Mouse (Mus musculus) hindbrain, embryonic 16.5 days (tissue): ENCODE results near the gene Chit1. TPM values are rescaled to one million over a fixed set of nuclear protein-coding genes. Genes with fewer than 3 reads are reported as not detected.

Experiments
- ATAC-seq: fragments of 200-750 bp; cut with Nextera tagmentation; 2 replicates; pipeline ENCODE4 v1.8.0; 2017; ENCODE audit warnings: moderate TSS enrichment, moderate library complexity
- H3K27ac ChIP-seq: fragments of 300-500 bp; sonication (generic); 2 replicates; pipeline ENCODE4 v1.5.1; 2014; ENCODE audit warnings: low read depth, mild to moderate bottlenecking, control low read depth, low read length, moderate library complexity
- H3K27me3 ChIP-seq: fragments of 300-500 bp; sonication (generic); replicated peaks from 2 replicates; pipeline ENCODE4 v1.6.1; 2014; ENCODE audit warnings: low read length; ENCODE audit not compliant: control insufficient read depth, insufficient read depth
- H3K36me3 ChIP-seq: fragments of 300-500 bp; sonication (generic); 2 replicates; pipeline ENCODE4 v1.6.1; 2014; ENCODE audit warnings: mild to moderate bottlenecking, low read length, moderate library complexity, mixed read lengths; ENCODE audit not compliant: control insufficient read depth, insufficient read depth
- H3K4me1 ChIP-seq: fragments of 300-500 bp; sonication (generic); 2 replicates; pipeline ENCODE4 v1.6.1; 2014; ENCODE audit warnings: low read depth, low read length; ENCODE audit not compliant: control insufficient read depth, insufficient read depth
- H3K4me2 ChIP-seq: fragments of 300-500 bp; sonication (generic); 2 replicates; pipeline ENCODE4 v1.6.1; 2014; ENCODE audit warnings: mild to moderate bottlenecking, low read length, control low read depth, moderate library complexity
- H3K4me3 ChIP-seq: fragments of 300-500 bp; sonication (generic); 2 replicates; pipeline ENCODE4 v1.5.1; 2014; ENCODE audit warnings: mild to moderate bottlenecking, low read length, control low read depth, moderate library complexity
- H3K9ac ChIP-seq: fragments of 300-500 bp; sonication (generic); 2 replicates; pipeline ENCODE4 v1.6.1; 2014; ENCODE audit warnings: low read depth, mild to moderate bottlenecking, control low read depth, low read length, moderate library complexity
- H3K9me3 ChIP-seq: fragments of 300-500 bp; sonication (generic); 2 replicates; pipeline ENCODE4 v1.6.1; 2014; ENCODE audit warnings: mild to moderate bottlenecking, low read length, moderate library complexity; ENCODE audit not compliant: control insufficient read depth
- WGBS: fragments of 180-500 bp; shearing (Covaris S2); extraction: QIAGEN DNeasy Blood & Tissue Kit; methylation state at CpG from one replicate; pipeline ENCODE4 v1.1.7; 2014; 5-methylcytosine and 5-hydroxymethylcytosine counted together
- polyA plus RNA-seq: library from polyadenylated mRNA; unstranded; fragments of >200 nt; fragmentation: Nextera tagmentation; extraction: Ambion mirVana; gene quantifications from 2 replicates; pipeline ENCODE4 v1.2.1, GENCODE M21; 2015

Chit1 gene
- polyA plus RNA-seq, 1 experiment from 2014 or later: 0.73 TPM

DNA sequence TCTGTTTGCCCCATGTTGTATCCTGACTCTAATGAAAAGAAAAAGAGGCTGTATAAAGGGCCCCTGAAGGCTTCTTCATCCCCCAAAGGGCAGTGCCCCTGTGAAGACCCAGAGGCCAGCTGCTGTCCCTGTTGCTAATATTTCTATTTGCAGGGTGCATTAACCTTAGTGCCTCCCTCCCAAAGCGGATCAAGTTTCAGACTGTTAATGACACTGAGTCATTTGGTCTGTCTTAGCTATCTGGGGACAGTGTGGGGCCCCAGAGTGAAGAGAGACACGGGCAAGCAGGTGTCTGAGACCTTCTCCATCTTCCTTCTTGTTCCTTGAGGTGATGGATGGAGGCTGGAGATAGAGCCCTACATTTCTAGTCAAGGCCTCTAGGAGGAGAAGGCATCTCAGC, 84.1 kb downstream of the Chit1 start:
- no peak overlapping the region for H3K4me3 ChIP-seq
- no peak for ATAC-seq
- no peaks in the 10 kb centered on the region for H3K36me3 ChIP-seq
- H3K4me2 ChIP-seq: no peak overlapping the region
- no peak overlapping the region for H3K27ac ChIP-seq
- no peaks in the 10 kb centered on the region for H3K9me3 ChIP-seq
- H3K9ac ChIP-seq: no peak overlapping the region
- 78% methylated on average over 2 of the region's 2 CpGs for WGBS
- H3K4me1 ChIP-seq: no peaks in the 10 kb centered on the region
- no peaks in the 10 kb centered on the region for H3K27me3 ChIP-seq

DNA sequence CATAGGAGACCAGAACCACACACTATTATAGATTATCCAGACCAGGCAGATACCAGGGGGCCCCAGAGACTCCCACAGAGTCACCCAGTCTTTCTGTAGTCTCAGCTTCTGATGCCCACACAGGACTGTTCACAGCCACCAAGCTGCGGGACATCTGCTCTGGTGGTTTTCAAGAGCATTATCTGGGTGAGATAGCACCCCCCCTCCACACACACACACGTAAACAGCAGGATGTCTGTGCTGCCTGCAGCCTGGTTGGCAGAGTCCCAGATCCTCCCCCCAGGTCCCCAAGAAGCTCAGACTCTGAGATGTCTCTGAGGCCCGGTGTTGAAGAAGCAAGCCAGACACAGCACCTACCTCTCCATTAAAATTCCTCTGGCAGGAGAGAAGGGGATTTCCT, 84.5 kb downstream of the Chit1 start:
- no peak for ATAC-seq
- no peak overlapping the region for H3K9ac ChIP-seq
- no peaks in the 10 kb centered on the region for H3K4me1 ChIP-seq
- no peaks in the 10 kb centered on the region for H3K36me3 ChIP-seq
- no peak overlapping the region for H3K27ac ChIP-seq
- H3K27me3 ChIP-seq: no peaks in the 10 kb centered on the region
- no peak overlapping the region for H3K4me3 ChIP-seq
- WGBS: 34% methylated on average over 3 of the region's 3 CpGs
- no peak overlapping the region for H3K4me2 ChIP-seq
- no peaks in the 10 kb centered on the region for H3K9me3 ChIP-seq

- H3K36me3 ChIP-seq: no peaks in the 10 kb centered on the region
- no peak overlapping the region for H3K9ac ChIP-seq
- H3K9me3 ChIP-seq: no peaks in the 10 kb centered on the region
- no peak for ATAC-seq
- no peaks in the 10 kb centered on the region for H3K27me3 ChIP-seq
- no peaks in the 10 kb centered on the region for H3K4me1 ChIP-seq
- H3K4me2 ChIP-seq: no peak overlapping the region
- WGBS: 31% methylated on average over 4 of the region's 4 CpGs
- no peak overlapping the region for H3K27ac ChIP-seq
- H3K4me3 ChIP-seq: no peak overlapping the region
Measured at GRCm38 (mm10) chr1:134195979-134196378, 84.9 kb downstream of the Chit1 start.

- no peak for ATAC-seq
- Histone ChIP-seq H3K27me3 (no peaks in the 10 kb centered on the region), H3K4me1 (no peaks in the 10 kb centered on the region), H3K9ac (no peak overlapping the region), H3K4me3 (no peak overlapping the region), H3K36me3 (no peaks in the 10 kb centered on the region), H3K27ac (no peak overlapping the region), H3K9me3 (no peaks in the 10 kb centered on the region), H3K4me2 (no peak overlapping the region)
- 72% methylated on average over 4 of the region's 4 CpGs for WGBS
Measured at GRCm38 (mm10) chr1:134196386-134196785, 85.3 kb downstream of the Chit1 start.

DNA sequence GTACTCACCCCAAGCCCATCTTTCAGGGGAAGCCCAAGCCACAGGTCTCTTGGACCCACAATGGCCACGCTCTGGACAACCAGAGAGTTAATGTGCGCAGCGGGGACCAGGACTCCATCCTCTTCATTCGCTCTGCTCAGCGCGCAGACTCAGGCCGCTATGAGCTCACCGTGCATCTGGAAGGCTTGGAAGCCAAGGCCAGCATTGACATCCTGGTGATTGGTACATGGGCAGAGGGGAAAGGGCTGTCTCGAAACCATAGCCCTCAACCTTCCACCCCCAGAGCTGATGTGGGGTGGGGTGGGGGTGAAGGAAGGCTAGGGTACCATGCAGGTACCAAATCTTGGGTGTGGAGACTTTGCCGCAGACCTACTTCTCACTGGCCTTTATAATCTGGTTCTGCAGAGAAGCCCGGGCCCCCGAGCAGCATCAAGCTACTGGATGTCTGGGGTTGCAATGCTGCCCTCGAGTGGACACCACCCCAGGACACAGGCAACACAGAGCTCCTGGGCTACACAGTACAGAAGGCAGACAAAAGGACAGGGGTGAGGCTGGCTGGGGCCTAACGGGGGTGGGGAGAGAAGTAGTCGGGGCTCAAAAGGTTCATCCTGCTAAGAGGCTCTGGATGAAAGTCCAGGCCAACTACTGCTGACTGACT, 86.4 kb downstream of the Chit1 start:
- Histone ChIP-seq H3K4me3 (no peak overlapping the region), H3K9me3 (no peaks in the 10 kb centered on the region), H3K27ac (no peak overlapping the region), H3K4me2 (no peak overlapping the region), H3K27me3 (no peaks in the 10 kb centered on the region), H3K9ac (no peak overlapping the region), H3K36me3 (no peaks in the 10 kb centered on the region), H3K4me1 (no peaks in the 10 kb centered on the region)
- ATAC-seq: no peak
- 81% methylated on average over 15 of the region's 15 CpGs for WGBS

DNA sequence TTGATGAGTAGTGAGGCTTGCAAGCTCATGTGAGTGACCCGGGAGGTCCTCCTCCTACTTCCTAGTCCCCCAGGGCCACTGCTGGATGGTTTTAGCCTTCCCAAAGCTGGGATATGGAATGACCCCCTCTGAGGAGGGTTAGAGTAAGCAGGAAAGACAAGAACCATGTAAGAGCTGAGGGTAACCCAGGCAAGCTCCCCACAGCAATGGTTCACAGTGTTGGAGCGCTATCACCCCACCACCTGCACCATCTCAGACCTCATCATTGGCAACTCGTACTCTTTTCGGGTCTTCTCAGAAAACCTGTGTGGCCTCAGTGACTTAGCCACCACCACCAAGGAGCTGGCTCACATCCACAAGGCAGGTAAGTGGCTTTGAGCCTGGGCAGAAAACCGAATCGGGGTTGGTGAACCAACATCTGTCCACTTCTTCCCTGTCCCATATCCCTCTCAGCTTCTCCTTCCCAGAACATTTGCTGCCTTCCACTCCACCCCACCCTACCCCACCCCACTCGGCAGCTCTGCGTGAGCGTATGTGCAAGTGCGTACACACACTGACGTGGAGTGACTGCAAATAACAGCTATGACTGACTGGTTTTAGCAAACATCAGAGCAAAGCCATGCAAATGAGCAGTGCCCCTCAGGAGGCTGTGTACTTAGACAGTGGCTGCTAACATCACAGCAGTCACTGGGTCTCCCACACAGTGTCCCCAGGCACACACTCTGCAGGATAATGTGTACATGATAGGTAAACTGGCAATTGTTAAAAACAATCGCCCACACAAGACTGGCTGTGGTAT, 87.4 kb downstream of the Chit1 start:
- Histone ChIP-seq H3K27ac (no peak overlapping the region), H3K9me3 (no peaks in the 10 kb centered on the region), H3K27me3 (no peaks in the 10 kb centered on the region), H3K4me2 (no peak overlapping the region), H3K4me1 (no peaks in the 10 kb centered on the region), H3K4me3 (no peak overlapping the region), H3K9ac (no peak overlapping the region), H3K36me3 (no peaks in the 10 kb centered on the region)
- no peak for ATAC-seq
- WGBS: 73% methylated on average over 12 of the region's 12 CpGs

DNA sequence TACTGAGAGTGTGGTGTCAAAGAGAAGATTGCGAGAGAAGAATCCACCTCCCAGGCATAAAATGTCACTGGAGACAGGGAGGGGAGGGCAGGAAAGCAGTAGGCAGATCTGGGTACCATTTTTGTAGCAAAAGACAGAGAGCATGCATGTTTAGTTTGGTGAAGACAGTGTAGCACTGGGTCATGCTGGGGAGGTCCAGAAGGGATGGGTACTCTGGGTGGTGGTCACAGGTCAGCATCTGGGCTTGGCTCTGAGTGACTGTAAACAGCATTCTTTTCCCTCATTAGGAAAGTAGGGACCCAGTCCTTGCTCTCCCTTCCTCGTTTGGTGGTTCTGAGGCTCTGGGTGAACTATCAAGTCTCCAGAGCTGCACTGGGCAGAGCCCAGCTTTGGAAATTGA, 89.4 kb downstream of the Chit1 start:
- 69% methylated on average over 2 of the region's 2 CpGs for WGBS
- no peak for ATAC-seq

More for the DNA sequence above, 89.4 kb downstream of the Chit1 start:
- Histone ChIP-seq H3K9ac (no peak overlapping the region), H3K27ac (no peak overlapping the region), H3K9me3 (no peaks in the 10 kb centered on the region), H3K4me1 (no peaks in the 10 kb centered on the region; the same call in 1 of the 2 replicates), H3K4me3 (no peak overlapping the region), H3K36me3 (no peaks in the 10 kb centered on the region), H3K27me3 (no peaks in the 10 kb centered on the region), H3K4me2 (no peak overlapping the region)

Other genes with a start within 250 kb of the Chit1 start
- gene Optc, start 203.2 kb upstream of the Chit1 start, polyA plus RNA-seq: 4.0 and 4.1 TPM in 2 replicates
- 12.0 and 17.0 TPM in 2 replicates for gene Prelp, start 189.8 kb upstream of the Chit1 start, polyA plus RNA-seq
- 11.8 and 24.0 TPM in 2 replicates for gene Fmod, start 74.0 kb upstream of the Chit1 start, polyA plus RNA-seq
- gene Btg2, start 32.1 kb upstream of the Chit1 start, polyA plus RNA-seq: 28.0 and 28.5 TPM in 2 replicates
- 2.7 and 3.9 TPM in 2 replicates for gene Chil1, start 70.9 kb downstream of the Chit1 start, polyA plus RNA-seq
- gene Mybph, start 82.2 kb downstream of the Chit1 start, polyA plus RNA-seq: 0.09 and 3.2 TPM in 2 replicates
- 29.8 and 35.9 TPM in 2 replicates for gene Adora1, start 124.2 kb downstream of the Chit1 start, polyA plus RNA-seq
- 6.4 TPM in 1 of 2 replicates, not detected in the other for gene Myog, start 178.7 kb downstream of the Chit1 start, polyA plus RNA-seq
- 32.0 and 34.0 TPM in 2 replicates for gene Ppfia4, start 221.7 kb downstream of the Chit1 start, polyA plus RNA-seq